Mouse (Mus musculus): ENCODE measurements around the gene Mucl2. TPM values are rescaled to one million over a fixed set of nuclear protein-coding genes. Genes with fewer than 3 reads are reported as not detected.
"Not testable (repeated sequence)": the region's sequence is repeated elsewhere in the genome, so short reads cannot be mapped to it uniquely, and the experiment has no call there.

The Mucl2 gene
- not detected in 2 replicates for polyA plus RNA-seq (2015; fragmentation: Nextera tagmentation; extraction: Ambion mirVana)

DNA sequence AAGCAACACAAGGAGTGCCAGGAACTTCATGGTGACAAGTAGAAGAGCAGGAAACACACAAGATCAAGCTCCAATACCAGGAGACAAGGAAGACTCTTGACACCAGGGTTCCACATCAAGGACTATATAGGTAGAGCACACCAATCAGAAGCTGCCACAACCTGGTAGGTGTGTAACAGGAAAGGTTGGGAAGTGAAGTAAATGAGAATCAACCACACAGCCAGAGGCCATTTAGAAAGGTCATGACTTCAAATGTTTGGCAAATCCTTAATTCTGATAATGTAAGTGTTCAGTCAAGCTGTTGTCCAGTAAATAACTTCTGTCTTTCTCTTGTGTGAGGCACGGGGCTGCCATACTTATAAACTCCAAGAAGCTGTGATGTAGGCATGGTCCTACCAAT is at the start of gene Mucl2:
Gene Mucl2 (minus strand): TSS at position 101 of the 400 bp plus-strand sequence.
- no peak within 1 kb of the TSS for H3K9ac ChIP-seq
- H3K9me3 ChIP-seq (replicated peaks) = no peaks in the 10 kb centered on the region
- DNase-seq = no peak
- no peak within 1 kb of the TSS for H3K4me2 ChIP-seq
- H3K4me1 ChIP-seq (replicated peaks) = no peaks in the 10 kb centered on the region
- ATAC-seq (ENCODE audit: low read depth) = no peak
- no peak within 1 kb of the TSS for H3K4me3 ChIP-seq (replicated peaks)
- no peaks in the 10 kb centered on the region for H3K36me3 ChIP-seq
- H3K27me3 ChIP-seq = no peaks in the 10 kb centered on the region
- WGBS (ENCODE audit: insufficient replicate concordance) = 53% methylated on average over 1 of the region's 1 CpGs
- H3K27ac ChIP-seq = no peak within 1 kb of the TSS

DNA sequence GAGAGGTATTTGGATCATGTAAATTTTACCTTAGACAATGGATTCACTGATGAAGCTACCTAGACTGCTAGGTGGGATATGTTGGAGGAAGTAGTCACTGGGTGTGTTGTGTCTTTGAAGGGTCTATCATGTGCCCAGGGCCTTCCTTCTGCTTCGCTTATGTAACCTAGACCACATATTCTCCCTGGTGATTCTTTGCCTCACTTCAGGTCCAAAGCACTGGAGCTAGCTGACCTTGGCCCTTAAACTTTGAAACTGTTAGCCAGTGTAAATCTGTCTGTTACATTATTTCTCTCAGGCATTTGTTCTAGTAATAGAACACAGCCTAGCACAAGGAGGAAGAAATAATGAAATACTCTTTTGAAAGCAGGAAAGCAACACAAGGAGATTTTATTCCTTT is 13.9 kb upstream of the Mucl2 start:
- 31% methylated on average over 1 of the region's 1 CpGs for WGBS (ENCODE audit: insufficient replicate concordance)
- H3K4me1 ChIP-seq (replicated peaks); ATAC-seq (ENCODE audit: low read depth); H3K36me3 ChIP-seq; DNase-seq; H3K4me2 ChIP-seq; H3K4me3 ChIP-seq (replicated peaks); H3K9ac ChIP-seq; H3K27ac ChIP-seq; H3K27me3 ChIP-seq; H3K9me3 ChIP-seq (replicated peaks): not testable (repeated sequence)

Small RNA genes lying within 50 kb of the gene (microRNA-seq; reads per million reads assigned to microRNA genes)
- gene Gm22852 = not detected

Other genes with a start within 250 kb of the Mucl2 start
- gene Mucl1, start 143.8 kb downstream of the Mucl2 start, polyA plus RNA-seq (2015; fragmentation: Nextera tagmentation; extraction: Ambion mirVana) = not detected in 2 replicates